Mouse (Mus musculus) naive thymus-derived CD4-positive, alpha-beta T cell, adult 2 months (primary cell): ENCODE measurements at regions not wholly inside any gene's neighbourhood (a gene's known extent, or its start where the extent isn't known, plus 50 kb on each side); places are given as distances from the start of the nearest gene placed in this dataset.

Experiments used
- DNase-seq: peaks from one replicate; pipeline ENCODE4 v3.0.0-alpha.2; 2011; ENCODE audit warnings: low read depth

DNA sequence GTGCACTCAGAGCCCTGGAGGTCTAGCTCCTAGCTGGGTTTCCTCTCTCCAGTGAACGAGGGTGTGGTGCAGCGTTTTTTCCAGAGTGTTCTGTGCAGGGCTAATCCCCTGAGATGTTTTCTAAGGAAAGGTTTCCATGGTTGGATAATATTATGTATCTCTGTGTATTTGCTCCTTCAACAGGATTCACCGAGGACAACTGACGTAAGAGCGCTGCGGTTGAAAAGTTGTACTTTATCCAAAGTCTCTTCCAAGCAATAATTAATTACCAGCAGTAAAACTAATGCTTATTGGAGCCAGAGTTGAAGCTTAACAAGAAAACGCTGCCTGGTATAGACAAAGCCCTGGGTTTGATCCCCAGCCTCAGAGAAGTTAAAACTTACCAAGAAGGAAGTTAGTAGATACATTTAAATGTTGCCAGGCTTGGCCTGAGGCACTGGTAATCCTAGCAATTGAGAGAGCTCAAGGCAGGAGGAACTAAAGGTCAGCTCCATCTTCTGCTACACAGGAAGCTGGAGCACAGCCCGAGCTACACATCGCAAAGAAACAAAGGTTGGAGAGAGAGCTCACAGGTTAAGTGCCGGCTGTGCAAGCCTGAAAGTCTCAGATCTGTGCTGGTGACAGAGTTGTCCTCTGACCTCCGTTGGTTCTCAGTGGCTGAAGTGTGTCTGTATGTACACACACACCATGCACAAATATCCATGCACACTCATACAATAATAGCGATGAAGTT, 51.2 kb upstream of the Rap1b start:
- no peak for DNase-seq

DNA sequence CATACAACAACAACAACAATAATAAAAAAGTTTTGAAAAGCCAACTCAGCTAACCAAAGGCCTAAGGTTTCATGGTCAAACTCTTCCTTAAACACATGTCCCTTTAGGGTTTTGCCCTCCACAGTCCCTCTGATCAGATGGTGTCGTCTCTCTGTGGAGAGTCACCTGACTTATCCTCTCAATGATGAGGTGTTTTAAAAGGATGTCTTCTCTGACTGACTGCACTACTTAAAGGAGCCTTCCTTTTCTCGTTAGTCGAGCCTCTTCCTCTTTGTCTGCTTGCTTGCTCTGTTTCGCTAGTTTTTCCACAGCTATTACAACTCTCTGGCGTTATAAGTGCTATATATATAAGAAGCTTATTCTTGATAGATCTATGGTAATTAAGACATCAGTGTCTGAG, 51.9 kb upstream of the Rap1b start:
- DNase-seq, result peak; percentile 59

DNA sequence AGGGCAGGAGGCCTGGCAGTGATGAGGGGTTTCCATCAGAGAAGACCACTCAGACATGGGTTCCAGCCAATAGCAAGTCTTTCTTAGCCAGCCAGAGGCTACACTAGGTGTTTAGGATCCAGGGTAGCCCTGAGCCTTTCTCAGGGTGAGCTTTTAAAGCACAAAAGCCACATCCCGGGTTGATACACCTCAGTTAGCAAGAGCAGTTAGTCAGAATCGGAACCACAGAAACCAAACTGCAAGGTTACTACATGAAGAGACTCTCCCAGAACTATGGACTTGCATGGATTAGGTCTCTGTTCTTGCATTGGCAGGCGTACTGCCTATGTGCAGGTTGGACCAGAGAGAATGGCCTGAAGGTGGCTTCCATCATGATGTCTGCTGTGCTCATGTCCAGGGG, 52.6 kb upstream of the Rap1b start:
- DNase-seq, result peak; percentile 62

DNA sequence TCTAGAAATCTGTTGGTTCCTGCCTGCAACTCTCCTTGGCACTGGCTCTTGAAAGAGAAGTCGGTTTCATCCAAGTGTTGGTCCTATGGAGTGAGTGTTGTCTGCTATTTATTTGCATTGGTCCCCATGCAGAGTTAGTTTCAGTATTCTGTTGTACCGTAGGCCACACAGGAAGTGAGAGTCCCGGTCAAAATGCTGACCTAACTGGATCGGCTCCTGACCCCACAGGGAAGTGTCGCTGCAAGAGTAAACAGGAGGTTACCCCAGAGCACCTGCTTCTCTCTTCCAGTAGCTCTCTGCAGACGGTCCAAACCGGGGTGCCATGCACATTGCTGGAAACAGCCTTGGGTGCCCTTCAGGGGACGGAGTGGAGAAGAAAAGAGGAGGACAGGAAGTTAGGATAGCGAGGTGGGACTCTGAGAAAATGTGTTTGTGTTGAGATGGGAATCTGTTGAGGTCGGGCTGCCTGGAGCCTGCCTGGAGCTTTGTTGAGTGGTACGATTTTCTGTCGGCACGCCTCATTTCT, 53.6 kb upstream of the Rap1b start:
- no peak for DNase-seq

DNA sequence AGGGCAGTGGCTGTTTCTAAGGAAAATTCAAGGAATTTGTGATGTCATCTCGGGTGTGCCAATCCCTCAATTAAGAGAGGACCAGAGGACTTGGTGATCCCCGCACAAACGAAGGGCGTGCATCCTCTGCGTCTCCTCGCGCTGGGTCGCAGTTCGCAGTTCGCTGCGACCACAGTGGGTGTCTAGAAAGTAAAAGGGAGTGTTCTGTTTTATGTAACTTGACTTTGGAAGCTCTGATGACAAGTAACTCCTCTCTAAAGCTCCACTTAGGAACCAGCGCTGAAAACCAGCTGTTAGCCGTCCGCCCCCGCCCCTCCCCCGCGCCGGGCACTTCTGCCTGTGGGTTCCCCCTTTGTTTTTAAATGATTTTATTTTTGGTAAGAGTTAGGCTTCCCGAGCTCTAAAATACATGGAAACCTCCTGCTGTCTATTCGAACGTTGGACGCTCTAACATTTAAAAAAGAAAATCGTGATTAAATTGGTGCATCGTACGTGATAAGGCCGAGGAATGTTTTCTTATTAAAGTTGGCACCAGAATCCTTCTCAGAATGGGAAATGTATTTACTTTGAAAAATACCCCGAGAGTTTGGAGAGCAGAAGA, 59.9 kb upstream of the Rap1b start:
- peak; percentile 57 for DNase-seq

DNA sequence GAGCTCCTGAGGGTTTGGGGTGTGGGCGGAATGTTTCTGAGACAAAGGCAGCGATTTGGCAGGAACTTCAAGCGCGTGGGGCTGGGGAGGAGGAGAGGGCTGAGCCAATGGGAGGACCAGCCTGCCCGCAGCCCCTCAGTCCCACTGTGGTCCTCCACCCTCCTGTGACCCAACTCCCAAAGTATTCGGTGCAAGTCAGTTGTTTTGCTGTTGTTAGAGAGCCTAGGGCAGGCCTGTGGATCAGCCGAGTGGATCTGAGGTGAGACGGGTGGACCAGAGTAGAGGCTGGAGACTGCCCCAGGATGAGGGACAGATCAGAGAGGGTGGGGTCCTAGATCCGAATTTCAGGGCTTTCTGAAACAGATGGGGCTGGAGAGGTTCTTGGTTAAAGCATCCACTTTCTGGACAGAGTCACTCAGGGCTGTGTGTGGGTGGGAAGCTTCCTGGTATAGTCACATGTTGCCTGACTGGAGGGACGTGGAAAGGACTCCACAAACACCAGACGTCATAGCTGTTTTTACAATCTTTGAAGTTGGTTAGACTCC, 60.5 kb upstream of the Rap1b start:
- peak; percentile 87 for DNase-seq

DNA sequence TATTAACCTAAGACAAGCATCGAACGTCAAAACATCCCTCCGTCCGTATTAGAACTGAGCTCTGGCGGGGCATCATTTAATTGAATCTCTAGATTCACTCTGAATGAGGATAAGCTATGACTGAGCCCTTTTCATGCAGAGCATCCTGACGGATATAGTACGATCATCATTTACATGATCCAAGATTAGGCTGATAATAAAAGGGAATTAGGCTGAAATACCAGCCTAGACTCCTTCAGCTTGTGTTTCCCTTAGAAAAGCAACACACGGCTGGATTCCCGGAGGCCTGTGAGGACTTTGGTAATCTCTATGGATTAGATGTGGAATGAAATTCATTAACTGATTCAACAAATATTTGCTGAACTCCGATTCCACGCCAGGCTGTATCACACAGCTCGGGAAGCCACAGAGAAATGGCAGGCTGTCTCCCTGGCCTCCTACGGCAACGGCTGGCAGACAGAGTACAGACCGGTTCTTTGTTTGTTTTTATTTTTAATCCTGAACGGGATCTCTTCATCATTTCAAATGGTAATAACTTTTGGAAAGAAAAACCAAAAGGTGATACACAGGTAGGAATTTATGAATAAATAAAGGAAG, 62.3 kb upstream of the Rap1b start:
- DNase-seq, result no peak

DNA sequence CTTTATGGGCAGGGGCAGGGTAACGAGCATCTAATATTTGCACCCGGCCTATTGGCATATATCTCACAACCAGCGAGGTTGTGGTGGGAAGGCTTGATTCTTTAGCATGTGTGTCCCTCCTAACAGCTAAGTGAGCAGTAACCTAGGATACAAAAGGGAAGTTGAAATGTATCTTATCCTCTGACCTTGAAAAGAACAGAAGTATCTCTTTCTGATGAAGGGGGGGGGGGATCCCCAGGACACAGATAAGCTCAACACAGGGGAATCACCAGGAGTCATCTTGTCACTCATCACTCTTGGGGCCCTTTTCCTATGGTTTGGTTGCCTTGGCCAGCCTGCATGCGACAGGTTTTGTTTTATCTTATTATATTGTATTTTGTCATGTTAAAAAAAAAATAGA, 63.3 kb upstream of the Rap1b start:
- no peak for DNase-seq

DNA sequence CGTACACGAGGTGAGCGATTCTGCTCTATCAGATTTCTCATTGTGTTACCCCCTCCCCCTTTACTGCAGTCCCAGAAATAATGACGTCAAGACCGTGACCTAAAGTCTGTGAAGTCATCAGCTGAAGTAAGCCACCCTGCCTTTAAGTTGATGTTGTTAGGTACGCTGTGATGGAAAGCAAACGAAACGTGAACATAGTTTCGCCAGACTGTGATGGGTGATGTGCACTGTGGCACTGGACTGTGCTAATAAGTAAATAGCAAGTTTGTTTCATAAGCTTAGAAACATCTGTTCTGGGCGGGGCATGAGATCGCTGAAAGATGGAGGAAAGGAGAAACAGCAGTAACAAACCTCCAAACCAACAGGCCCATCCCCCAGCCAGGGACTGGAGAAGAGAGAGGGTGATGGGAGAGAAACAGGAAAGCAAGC, 64.0 kb upstream of the Rap1b start:
- DNase-seq, result peak; percentile 51

DNA sequence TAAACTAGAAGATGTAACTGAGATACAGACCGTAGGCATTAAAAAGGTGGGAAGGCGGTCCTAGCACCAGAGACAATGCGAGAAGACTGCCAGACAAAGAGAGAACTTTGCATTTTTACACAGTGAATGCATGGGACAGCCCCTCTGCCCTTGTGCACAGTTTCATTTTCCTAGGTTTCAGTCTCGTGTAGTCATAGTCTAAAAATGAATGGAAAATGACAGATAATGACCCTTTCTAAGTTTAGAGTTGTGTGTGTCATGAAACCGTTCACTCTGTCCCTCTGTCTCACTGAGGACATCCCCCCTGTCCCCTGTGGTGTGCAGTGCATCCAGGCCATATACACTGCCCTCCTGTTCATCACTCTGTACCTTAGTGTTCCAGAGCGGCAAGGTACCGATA, 64.6 kb upstream of the Rap1b start:
- DNase-seq, result peak; percentile 43

DNA sequence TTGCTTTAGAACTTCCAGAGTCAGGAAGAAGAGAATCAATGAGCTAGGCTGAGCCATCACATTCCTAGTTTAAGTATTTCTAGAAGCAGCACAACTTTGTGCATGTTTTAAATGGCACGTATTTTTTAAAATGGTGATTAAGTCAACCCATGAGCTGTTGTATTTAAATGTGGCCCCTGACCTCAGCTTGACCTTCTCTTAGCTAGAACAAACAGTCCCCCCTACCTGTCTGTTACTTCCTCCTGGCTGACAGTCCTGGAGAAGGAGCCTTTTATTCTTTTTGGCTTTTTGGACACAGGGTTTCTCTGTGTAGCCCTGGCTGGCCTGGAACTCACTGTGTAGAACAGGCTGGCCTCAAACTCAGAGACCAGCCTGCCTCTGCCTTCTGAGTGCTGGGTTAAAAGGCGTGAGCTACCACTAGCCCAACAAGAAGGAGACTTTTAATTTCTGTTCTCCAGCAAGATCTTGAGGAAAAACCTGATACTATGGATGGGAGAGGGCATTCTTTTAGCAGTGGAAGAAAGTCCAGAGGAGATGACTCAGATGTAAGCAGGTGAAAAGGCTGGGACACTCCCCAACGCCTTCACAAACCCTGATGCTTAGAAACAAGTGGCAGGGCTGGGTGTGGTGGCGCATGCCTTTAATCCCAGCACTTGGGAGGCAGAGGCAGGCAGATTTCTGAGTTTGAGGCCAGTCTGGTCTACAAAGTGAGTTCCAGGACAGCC, 69.3 kb upstream of the Rap1b start:
- DNase-seq, result no peak

DNA sequence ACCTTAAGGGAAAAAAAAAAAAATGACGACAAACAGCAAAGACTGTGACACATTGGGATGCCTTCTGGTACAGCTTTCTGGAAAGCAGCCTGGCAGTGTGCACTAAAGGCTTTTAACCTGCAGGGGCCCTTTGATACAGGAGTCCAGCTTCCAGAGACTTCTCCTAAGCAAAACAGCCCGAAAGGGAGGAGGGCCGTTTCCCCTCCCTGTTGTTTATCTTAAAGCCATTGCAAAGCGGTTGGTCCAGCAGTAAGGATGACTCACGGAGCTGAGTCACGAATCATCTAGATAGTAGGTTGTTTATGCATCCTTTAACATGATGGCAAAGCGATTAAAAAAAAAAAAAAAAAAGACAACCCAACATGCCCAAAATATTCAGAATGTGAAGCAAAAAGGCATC, 70.4 kb upstream of the Rap1b start:
- DNase-seq, result no peak

DNA sequence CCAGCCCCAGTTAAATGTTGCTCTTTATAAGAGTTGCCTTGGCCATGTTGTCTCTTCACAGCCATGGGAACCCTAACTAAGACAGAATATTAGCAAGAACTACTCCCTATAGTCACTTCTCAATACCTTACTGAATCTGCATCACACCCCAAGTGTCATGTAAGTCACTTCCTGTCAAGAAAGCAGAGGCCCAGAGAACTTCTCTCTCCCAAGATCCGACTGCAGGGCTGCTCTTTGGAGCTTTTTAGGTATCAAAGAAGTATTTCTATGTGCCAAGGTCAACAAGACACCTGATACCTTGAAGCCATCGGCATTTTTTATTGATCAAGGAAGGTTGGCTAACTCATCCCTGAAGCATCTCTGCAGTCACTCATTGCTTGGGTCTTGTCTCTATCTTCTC, 72.0 kb upstream of the Rap1b start:
- DNase-seq, result peak; percentile 67

DNA sequence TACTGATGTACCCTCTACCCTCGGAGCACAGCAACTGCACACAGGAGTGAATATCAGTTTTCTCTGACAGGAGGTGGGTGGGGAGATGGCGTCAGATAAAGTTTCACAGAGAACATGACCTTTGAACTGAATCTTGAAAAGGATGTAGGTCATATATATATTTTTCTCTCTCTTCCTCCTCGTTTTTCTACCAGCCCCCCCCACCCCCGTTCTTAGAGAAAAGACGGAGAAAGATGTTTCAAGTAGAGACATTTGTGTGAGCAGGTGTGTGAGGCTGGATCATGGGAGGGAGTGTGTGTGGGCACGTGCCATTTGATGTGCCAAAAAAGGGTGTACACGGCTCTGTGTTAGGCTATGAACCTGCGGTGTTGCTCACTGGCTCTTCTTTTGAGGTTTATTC, 72.8 kb upstream of the Rap1b start:
- DNase-seq, result peak; percentile 86

DNA sequence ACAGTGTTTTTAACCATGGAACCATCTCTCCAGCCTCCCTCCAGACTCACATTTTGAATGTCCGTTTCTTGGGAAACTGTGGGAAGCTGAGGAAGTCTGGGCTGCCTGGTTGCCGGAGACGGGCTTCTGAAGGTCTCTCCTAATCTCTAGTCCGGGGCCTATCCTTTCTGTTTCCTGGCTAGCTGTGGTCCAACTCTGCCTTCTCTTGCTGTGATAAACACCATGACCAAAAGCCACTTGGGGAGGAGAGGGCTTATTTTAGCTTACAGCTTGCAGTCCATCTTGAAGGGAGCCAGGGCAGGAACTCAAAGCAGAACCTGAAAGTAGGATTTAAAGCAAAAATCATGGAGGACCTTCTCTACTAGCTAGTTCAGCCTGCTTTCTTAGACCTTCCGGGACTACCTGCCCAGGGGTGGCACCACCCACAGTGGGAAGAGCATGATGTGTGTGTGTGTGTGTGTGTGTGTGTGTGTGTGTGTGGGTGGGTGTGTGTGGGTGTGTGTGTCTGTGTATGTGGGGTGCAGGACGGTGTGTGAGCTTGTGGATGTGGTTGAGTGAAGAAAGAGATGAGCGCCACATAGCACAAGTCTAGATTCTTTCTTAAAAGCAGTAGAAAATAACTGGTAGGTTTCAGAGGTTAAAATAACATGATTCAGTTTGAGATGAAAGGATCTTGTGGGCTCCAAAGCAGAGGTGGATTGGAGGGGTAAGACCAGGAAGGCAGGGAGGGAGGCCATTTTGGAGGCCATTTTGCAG, 73.5 kb upstream of the Rap1b start:
- peak; percentile 73 for DNase-seq

DNA sequence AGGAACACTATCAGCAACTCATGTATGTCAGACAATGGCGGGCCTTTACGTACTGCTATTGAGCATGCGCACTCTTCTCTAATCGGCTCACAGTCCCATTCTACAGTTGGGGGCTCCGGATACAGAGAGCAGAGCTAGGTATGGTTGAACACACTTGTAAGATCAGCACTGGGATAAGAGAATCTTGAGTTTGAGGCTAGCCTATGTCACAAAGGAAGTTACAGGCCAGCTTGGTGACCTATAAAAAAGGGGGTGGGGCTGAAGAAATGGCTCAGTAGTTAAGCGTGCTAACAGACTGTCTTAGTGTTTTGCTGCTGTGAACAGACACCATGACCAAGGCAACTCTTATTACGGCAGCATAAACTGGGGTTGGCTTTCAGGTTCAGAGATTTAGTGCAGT, 79.4 kb upstream of the Rap1b start:
- no peak for DNase-seq

DNA sequence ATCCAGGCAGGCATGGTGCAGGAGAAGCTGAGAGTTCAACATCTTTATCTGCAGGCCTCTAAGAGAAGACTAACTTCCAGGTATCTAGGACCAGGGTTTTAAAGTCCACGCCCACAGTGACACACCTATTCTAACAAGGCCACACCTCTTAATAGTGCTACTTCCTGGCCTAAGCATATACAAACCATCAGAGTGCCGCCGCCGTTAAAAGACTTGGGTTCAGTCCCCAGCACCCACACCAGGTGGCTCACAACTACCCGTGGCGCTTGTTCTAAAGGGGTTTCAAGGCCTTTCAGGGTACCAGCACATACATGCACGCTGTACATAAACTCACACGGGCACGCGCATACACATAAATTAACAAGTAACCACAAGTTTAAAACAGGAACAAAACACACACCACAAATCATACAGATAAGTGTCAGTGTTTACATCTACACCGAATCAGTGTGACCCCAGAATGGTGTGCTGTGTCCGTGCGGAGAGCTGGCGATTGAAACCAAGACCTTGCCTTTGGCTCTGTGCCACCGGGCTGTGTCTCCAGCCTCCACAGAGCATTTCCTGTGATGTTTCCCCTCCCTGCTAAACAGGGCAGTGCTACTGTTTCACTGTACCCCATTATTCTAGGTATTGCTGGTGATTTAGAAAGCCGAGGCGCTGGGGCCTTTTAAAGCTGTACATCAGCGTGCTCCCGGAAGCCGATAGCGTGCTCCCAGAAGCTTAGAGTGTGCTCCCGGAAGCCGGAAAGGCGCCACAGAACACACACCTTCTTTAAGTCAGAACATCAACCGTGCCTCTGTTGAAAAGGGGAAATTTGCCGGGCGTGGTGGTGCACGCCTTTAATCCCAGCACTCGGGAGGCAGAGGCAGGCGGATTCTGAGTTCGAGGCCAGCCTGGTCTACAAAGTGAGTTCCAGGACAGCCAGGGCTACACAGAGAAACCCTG, 80.0 kb upstream of the Rap1b start:
- peak; percentile 71 for DNase-seq

DNA sequence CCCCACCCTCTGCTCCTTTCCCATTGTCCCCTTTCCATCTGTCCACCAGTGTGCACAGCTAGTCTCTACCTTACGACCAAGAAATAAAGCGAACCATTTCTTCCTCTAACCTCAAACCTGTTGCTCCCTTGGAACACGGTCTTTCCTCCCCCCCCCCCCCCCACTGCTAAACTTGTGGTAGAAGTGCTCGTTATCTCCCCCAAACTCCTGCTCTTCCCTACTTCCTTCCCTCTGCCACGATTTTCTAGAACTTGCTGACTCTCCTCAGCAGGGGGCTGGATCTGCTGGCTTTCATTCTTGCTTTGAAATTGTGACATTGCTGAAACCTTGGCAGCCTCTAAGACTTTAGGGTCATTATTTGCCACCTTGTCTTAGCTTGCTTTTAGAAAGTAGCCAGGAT, 83.2 kb upstream of the Rap1b start:
- DNase-seq, result no peak

DNA sequence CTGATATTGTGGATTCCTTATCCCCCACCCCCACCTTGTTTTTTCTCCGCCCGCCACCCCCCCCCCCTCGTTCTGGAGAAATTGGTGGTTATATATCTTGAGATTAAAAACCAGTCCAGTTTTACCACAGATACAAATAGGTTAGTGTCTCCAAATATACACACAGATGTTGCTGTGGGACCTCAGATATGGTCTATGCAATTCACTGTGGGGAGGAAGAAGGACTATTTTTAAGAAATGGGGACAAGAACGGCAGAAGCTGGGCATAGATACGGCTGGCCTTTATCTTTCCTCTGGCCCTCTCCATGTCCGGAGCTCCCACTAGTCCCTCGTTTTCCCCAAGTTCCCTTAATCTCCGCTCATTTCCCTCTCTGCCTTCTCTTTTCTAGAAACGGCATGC, 89.0 kb upstream of the Rap1b start:
- no peak for DNase-seq

DNA sequence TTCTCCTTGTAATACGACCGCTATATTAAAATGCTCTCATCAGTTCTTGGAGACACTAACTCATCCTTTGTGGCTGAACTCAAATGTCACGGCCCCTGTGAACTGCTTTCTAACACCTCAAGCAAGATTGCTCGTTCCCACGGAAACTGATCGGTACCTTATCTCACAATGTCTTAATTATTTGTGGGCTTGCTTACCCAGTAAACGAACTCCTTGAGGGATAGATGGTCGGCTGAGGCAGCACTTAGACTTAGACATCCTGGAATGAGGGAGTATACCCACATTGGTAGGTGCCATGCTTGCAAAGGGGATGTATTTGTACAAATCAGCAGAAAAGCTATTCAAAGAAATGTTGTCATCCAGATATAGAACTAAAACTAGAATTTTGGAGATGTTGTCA, 92.9 kb upstream of the Rap1b start:
- DNase-seq, result no peak
